Mouse (Mus musculus): ENCODE measurements around the gene Arhgef11. TPM values are rescaled to one million over a fixed set of nuclear protein-coding genes. Genes with fewer than 3 reads are reported as not detected.

Arhgef11 gene
- total RNA-seq, 4 experiments from 2014 or later: 16.5 to 20.9 (median 18.5) TPM

GRCm38 (mm10) chr3:87761408-87762375 lies 144.3 kb downstream of the Arhgef11 start:
- DNase-seq (ENCODE audit: low spot score in 2 of 2): no peak

GRCm38 (mm10) chr3:87763202-87763601 lies 145.8 kb downstream of the Arhgef11 start:
- no peak for DNase-seq (ENCODE audit: low spot score in 2 of 2)

GRCm38 (mm10) chr3:87763683-87764289 lies 146.4 kb downstream of the Arhgef11 start:
- DNase-seq (ENCODE audit: low spot score in 2 of 2): peak; percentile 35 to 61

- no peak for DNase-seq (ENCODE audit: low spot score in 2 of 2)
These were observed 147.1 kb downstream of the Arhgef11 start for GRCm38 (mm10) chr3:87764506-87764905.

GRCm38 (mm10) chr3:87765091-87765490 lies 147.7 kb downstream of the Arhgef11 start:
- no peak for DNase-seq (ENCODE audit: low spot score in 2 of 2)

GRCm38 (mm10) chr3:87765631-87766283 lies 148.4 kb downstream of the Arhgef11 start:
- DNase-seq (ENCODE audit: low spot score in 2 of 2): no peak

DNA sequence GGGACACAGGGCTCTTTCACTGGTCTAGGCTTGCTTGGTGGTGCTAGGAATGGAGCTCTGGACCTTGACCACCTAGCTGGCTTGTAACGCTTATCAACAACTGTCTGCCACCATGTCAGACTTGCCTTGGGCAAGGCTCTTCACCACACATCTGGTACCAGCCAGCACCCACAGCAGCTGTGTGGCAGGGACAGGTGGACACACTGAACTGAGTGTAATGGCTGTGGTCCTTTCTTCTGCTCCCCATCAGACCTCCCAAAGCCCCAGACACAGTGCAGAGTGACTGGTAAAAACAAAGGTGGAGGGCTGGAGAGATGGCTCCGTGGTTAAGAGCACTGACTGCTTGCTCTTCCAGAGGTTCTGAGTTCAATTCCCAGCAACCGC lies 148.9 kb downstream of the Arhgef11 start:
- no peak for DNase-seq (ENCODE audit: low spot score in 2 of 2)

GRCm38 (mm10) chr3:87767764-87768163 lies 150.4 kb downstream of the Arhgef11 start:
- no peak for DNase-seq (ENCODE audit: low spot score in 2 of 2)

DNA sequence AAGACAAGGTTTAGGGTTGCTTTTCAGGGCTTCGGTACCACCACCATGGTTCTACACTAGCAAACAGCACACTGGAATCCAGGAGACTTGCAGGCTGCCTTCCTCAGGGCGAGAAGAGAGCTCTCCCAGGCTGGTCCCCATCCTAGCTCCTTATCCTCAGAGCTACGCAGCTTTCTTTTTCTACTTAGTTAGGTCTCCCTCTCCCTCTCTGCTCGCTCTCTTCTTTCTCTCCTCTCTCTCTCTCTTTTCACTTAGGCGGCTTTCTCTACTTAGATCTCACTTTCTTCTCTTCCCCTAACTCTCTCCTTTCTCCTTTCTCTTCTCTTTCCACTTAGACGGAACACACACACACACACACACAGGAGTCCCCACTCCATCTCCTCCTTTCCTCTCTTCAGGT lies 151.1 kb downstream of the Arhgef11 start:
- no peak for DNase-seq (ENCODE audit: low spot score in 2 of 2)

- DNase-seq (ENCODE audit: low spot score in 2 of 2): peak; percentile 63 to 76
These were observed 151.5 kb downstream of the Arhgef11 start for GRCm38 (mm10) chr3:87768844-87769243.

DNA sequence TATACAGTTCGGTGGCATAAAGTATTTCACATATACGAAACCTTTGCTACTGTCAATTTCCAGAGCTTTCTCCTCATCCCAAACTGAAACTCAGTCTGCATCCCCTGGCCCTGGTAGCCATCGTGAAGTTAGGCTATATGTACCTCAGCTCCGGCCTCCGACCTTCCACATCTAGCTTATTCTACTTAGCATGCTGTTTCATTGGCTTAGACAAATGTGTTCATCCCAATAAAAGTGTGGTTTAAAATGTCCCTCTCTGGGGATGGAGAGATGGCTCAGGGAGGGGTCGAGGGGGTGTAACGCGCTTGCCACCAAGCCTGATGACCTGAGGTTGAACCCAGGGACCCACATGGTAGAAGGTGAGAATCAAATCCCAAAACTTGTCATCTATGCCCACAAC lies 152.1 kb downstream of the Arhgef11 start:
- DNase-seq (ENCODE audit: low spot score in 2 of 2): no peak

- no peak for DNase-seq (ENCODE audit: low spot score in 2 of 2)
These were observed 152.9 kb downstream of the Arhgef11 start for GRCm38 (mm10) chr3:87770280-87770679.

- no peak for DNase-seq (ENCODE audit: low spot score in 2 of 2)
These were observed 153.7 kb downstream of the Arhgef11 start for GRCm38 (mm10) chr3:87771088-87771487.

- no peak for DNase-seq (ENCODE audit: low spot score in 2 of 2)
These were observed 160.9 kb downstream of the Arhgef11 start for GRCm38 (mm10) chr3:87778283-87778682.

DNA sequence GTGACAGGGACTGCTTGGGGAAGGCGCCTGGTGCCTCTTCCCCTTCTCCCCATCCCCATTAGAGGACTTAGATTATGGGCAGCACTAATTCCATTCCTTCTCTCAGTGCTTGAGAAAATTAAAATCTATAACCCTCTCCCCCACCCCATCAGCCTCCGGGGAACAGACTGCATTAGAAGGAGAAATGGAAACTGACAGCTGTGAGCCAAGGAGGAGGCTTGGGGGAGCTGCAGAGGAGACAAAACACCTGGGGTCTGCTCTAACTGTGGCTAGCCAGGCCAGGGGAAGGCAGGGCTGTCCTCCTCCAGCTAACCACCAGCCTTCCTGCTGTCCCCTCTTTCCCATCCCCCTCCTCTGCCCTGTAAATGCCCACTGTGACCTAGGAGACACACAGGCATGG lies 161.7 kb downstream of the Arhgef11 start:
- DNase-seq (ENCODE audit: low spot score in 2 of 2): no peak

- DNase-seq (ENCODE audit: low spot score in 2 of 2): no peak
These were observed 166.1 kb downstream of the Arhgef11 start for GRCm38 (mm10) chr3:87783282-87784023.

DNA sequence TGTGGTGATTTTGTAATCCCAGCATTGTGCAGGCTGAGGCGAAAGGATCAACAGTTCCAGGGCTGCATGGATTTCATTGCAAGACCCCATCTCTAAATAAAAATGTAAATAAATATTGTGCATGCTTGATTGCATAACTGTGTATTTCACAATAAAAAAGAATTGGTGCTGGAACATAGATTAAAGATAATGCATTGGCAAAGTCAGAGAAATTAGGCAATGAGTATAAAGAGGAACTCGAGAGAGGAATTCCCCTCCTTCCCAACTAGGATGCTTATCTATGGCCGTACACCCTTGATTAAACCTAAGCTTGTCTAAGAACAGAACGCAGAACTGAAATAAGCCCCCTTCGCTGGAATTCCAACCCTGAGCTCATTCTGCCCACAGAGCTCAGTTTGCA lies 167.8 kb downstream of the Arhgef11 start:
- DNase-seq (ENCODE audit: low spot score in 2 of 2): no peak

- DNase-seq (ENCODE audit: low spot score in 2 of 2): no peak
These were observed 168.4 kb downstream of the Arhgef11 start for GRCm38 (mm10) chr3:87785626-87786214.

Data from gastrocnemius, adult 8-10 months (tissue).